Mouse (Mus musculus): Measurements from ENCODE around the gene Pigk.

- no peak for TF ChIP-seq ZC3H11A (IDR thresholded peaks at IDR 0.05; ENCODE audit: borderline replicate concordance, low read depth, low read length)
- TF ChIP-seq CHD2 (IDR thresholded peaks at IDR 0.05; ENCODE audit: low read depth, low read length): no peak
- no peak for TF ChIP-seq ZNF384 (IDR thresholded peaks at IDR 0.05; ENCODE audit: low read depth, low read length)
- no peak for TF ChIP-seq HCFC1 (IDR thresholded peaks at IDR 0.05; ENCODE audit: borderline replicate concordance, insufficient read depth, low read length)
- no peak for TF ChIP-seq MAFK (IDR thresholded peaks at IDR 0.05; ENCODE audit: insufficient read depth, low read depth, low read length)
Observed at GRCm38 (mm10) chr3:152880121-152880835, 166.4 kb downstream of the Pigk start.

All from ES-E14 (cell line).